Mouse (Mus musculus) heart, embryonic 11.5 days (tissue): ENCODE data around the gene Cd96. TPM values are rescaled to one million over a fixed set of nuclear protein-coding genes. Genes with fewer than 3 reads are reported as not detected.

ENCODE experiments used
- ATAC-seq: fragments of 200-750 bp; cut with Nextera tagmentation; replicated peaks from 2 replicates; pipeline ENCODE4 v1.8.0; 2017; ENCODE audit warnings: moderate library complexity; ENCODE audit not compliant: insufficient number of reproducible peaks, low FRiP score, low TSS enrichment
- H3K27ac ChIP-seq: fragments of 300-500 bp; sonication (generic); 2 replicates; pipeline ENCODE4 v1.5.1; 2014; ENCODE audit warnings: mild to moderate bottlenecking, low read depth, low read length
- H3K27me3 ChIP-seq: fragments of 300-500 bp; sonication (generic); 2 replicates; pipeline ENCODE4 v1.6.1; 2014; ENCODE audit warnings: mild to moderate bottlenecking, low read length, mixed read lengths; ENCODE audit not compliant: control insufficient read depth, insufficient read depth
- H3K36me3 ChIP-seq: fragments of 300-500 bp; sonication (generic); 2 replicates; pipeline ENCODE4 v1.6.1; 2014; ENCODE audit warnings: mild to moderate bottlenecking, low read length, moderate library complexity, mixed read lengths; ENCODE audit not compliant: control insufficient read depth, insufficient read depth
- H3K4me1 ChIP-seq: fragments of 300-500 bp; sonication (generic); 2 replicates; pipeline ENCODE4 v1.6.1; 2014; ENCODE audit warnings: low read length; ENCODE audit not compliant: control insufficient read depth, insufficient read depth
- H3K4me2 ChIP-seq: fragments of 300-500 bp; sonication (generic); 2 replicates; pipeline ENCODE4 v1.6.1; 2014; ENCODE audit warnings: mild to moderate bottlenecking, moderate library complexity
- H3K4me3 ChIP-seq: fragments of 300-500 bp; sonication (generic); 2 replicates; pipeline ENCODE4 v1.5.1; 2014; ENCODE audit warnings: low read depth, low read length
- H3K9ac ChIP-seq: fragments of 300-500 bp; sonication (generic); 2 replicates; pipeline ENCODE4 v1.6.1; 2014; ENCODE audit warnings: mild to moderate bottlenecking, low read depth, low read length, moderate library complexity
- H3K9me3 ChIP-seq: fragments of 300-500 bp; sonication (generic); replicated peaks from 2 replicates; pipeline ENCODE4 v1.6.1; 2016; ENCODE audit warnings: low read length; ENCODE audit not compliant: control insufficient read depth
- WGBS: fragments of 180-500 bp; shearing (Covaris S2); extraction: QIAGEN DNeasy Blood & Tissue Kit; methylation state at CpG from one replicate; pipeline ENCODE4 v1.1.7; 2014; ENCODE audit not compliant: insufficient replicate concordance; 5-methylcytosine and 5-hydroxymethylcytosine counted together
- polyA plus RNA-seq: library from polyadenylated mRNA; unstranded; fragments of >200 nt; fragmentation: Nextera tagmentation; extraction: Ambion mirVana; gene quantifications from 2 replicates; pipeline ENCODE4 v1.2.1, GENCODE M21; 2014

Gene Cd96
- polyA plus RNA-seq, 1 experiment from 2014 or later: not detected

- no peak overlapping the region for H3K4me3 ChIP-seq
- H3K9me3 ChIP-seq: no peaks in the 10 kb centered on the region
- H3K36me3 ChIP-seq: no peaks in the 10 kb centered on the region
- H3K4me1 ChIP-seq: no peaks in the 10 kb centered on the region
- no peaks in the 10 kb centered on the region for H3K27me3 ChIP-seq
- no peak overlapping the region for H3K9ac ChIP-seq
- 47% methylated on average over 10 of the region's 10 CpGs for WGBS
- H3K4me2 ChIP-seq: no peak overlapping the region
- ATAC-seq: no peak
- H3K27ac ChIP-seq: no peak overlapping the region
Measured at GRCm38 (mm10) chr16:45990901-45991676, 129.0 kb downstream of the Cd96 start.

- 69% methylated on average over 1 of the region's 1 CpGs for WGBS
- Histone ChIP-seq H3K9me3 (no peaks in the 10 kb centered on the region), H3K36me3 (no peaks in the 10 kb centered on the region), H3K4me1 (no peaks in the 10 kb centered on the region), H3K9ac (no peak overlapping the region), H3K4me2 (no peak overlapping the region), H3K27ac (no peak overlapping the region), H3K27me3 (no peaks in the 10 kb centered on the region), H3K4me3 (no peak overlapping the region)
- no peak for ATAC-seq
Measured at GRCm38 (mm10) chr16:45986236-45986635, 133.8 kb downstream of the Cd96 start.

Other genes with a start within 250 kb of the Cd96 start
- 37.3 and 38.2 TPM in 2 replicates for gene Phldb2, start 166.7 kb downstream of the Cd96 start, polyA plus RNA-seq
- 0.49 and 0.83 TPM in 2 replicates for gene Plcxd2, start 110.0 kb downstream of the Cd96 start, polyA plus RNA-seq
- 3.2 and 3.3 TPM in 2 replicates for gene Gm4737, start 34.8 kb upstream of the Cd96 start, polyA plus RNA-seq